Mouse (Mus musculus) liver, embryonic 13.5 days (tissue): ENCODE measurements at regions not wholly inside any gene's neighbourhood (a gene's known extent, or its start where the extent isn't known, plus 50 kb on each side); places are given as distances from the start of the nearest gene placed in this dataset.

Source experiments
- ATAC-seq: fragments of 200-750 bp; cut with Nextera tagmentation; 2 replicates; pipeline ENCODE4 v1.8.0; 2017; ENCODE audit warnings: low read depth, mild to moderate bottlenecking, moderate number of reproducible peaks, moderate library complexity
- DNase-seq: peaks from one replicate; pipeline ENCODE4 v3.0.0; 2022
- H3K27ac ChIP-seq: fragments of 300-500 bp; sonication (generic); 2 replicates; pipeline ENCODE4 v1.5.1; 2015; ENCODE audit warnings: moderate library complexity, mild to moderate bottlenecking, inconsistent platforms
- H3K27me3 ChIP-seq: fragments of 300-500 bp; sonication (generic); 2 replicates; pipeline ENCODE4 v1.6.1; 2015; ENCODE audit warnings: mild to moderate bottlenecking, inconsistent platforms
- H3K36me3 ChIP-seq: fragments of 300-500 bp; sonication (generic); 2 replicates; pipeline ENCODE4 v1.6.1; 2015; ENCODE audit warnings: mild to moderate bottlenecking, inconsistent platforms
- H3K4me1 ChIP-seq: fragments of 300-500 bp; sonication (generic); replicated peaks from 2 replicates; pipeline ENCODE4 v1.6.1; 2015; ENCODE audit warnings: inconsistent platforms
- H3K4me2 ChIP-seq: fragments of 300-500 bp; sonication (generic); 2 replicates; pipeline ENCODE4 v1.6.1; 2015; ENCODE audit warnings: inconsistent platforms, mild to moderate bottlenecking, moderate library complexity
- H3K4me3 ChIP-seq: fragments of 300-500 bp; sonication (generic); replicated peaks from 2 replicates; pipeline ENCODE4 v1.5.1; 2015; ENCODE audit warnings: mild to moderate bottlenecking, inconsistent platforms
- H3K9ac ChIP-seq: fragments of 300-500 bp; sonication (generic); 2 replicates; pipeline ENCODE4 v1.6.1; 2015; ENCODE audit warnings: mild to moderate bottlenecking, inconsistent platforms
- H3K9me3 ChIP-seq: fragments of 300-500 bp; sonication (generic); replicated peaks from 2 replicates; pipeline ENCODE4 v1.6.1; 2016; ENCODE audit warnings: inconsistent platforms
- WGBS: fragments of 180-500 bp; shearing (Covaris S2); methylation state at CpG from one replicate; pipeline ENCODE4 v1.1.7; 2015; ENCODE audit not compliant: insufficient replicate concordance; 5-methylcytosine and 5-hydroxymethylcytosine counted together

GRCm38 (mm10) chr1:57574530-57574929 lies 167.6 kb upstream of the Tyw5 start:
- Histone ChIP-seq H3K36me3 (no peaks in the 10 kb centered on the region), H3K9ac (no peak overlapping the region), H3K27ac (no peak overlapping the region), H3K4me3 (no peak overlapping the region), H3K4me2 (no peak overlapping the region), H3K27me3 (no peaks in the 10 kb centered on the region), H3K9me3 (no peaks in the 10 kb centered on the region; the same call in 1 of the 2 replicates), H3K4me1 (no peaks in the 10 kb centered on the region)
- 58% methylated on average over 6 of the region's 6 CpGs for WGBS
- ATAC-seq: no peak
- no peak for DNase-seq

GRCm38 (mm10) chr1:57576066-57576753 lies 169.3 kb upstream of the Tyw5 start:
- no peaks in the 10 kb centered on the region for H3K36me3 ChIP-seq
- no peak overlapping the region for H3K27ac ChIP-seq
- H3K27me3 ChIP-seq: no peaks in the 10 kb centered on the region
- H3K9me3 ChIP-seq: no peaks in the 10 kb centered on the region; the same call in 1 of the 2 replicates
- DNase-seq (no peak), ATAC-seq (no peak)
- H3K4me2 ChIP-seq: no peak overlapping the region
- no peaks in the 10 kb centered on the region for H3K4me1 ChIP-seq
- H3K4me3 ChIP-seq: no peak overlapping the region
- H3K9ac ChIP-seq: no peak overlapping the region
- 71% methylated on average over 5 of the region's 5 CpGs for WGBS

- whole genome bisulfite sequencing: 63% methylated on average over 3 of the region's 3 CpGs
- no peak overlapping the region for H3K4me3 ChIP-seq
- H3K36me3 ChIP-seq: no peaks in the 10 kb centered on the region
- no peaks in the 10 kb centered on the region for H3K27me3 ChIP-seq
- H3K4me1 ChIP-seq: no peaks in the 10 kb centered on the region
- H3K27ac ChIP-seq: no peak overlapping the region
- no peak overlapping the region for H3K9ac ChIP-seq
- DNase-seq: no peak
- no peak for ATAC-seq
- no peaks in the 10 kb centered on the region; the same call in 1 of the 2 replicates for H3K9me3 ChIP-seq
- no peak overlapping the region for H3K4me2 ChIP-seq
Measured at GRCm38 (mm10) chr1:57579086-57579485, 172.2 kb upstream of the Tyw5 start.

GRCm38 (mm10) chr1:57593707-57594589 lies 180.0 kb upstream of the Spats2l start:
- Histone ChIP-seq H3K9ac (no peak overlapping the region), H3K4me2 (no peak overlapping the region), H3K27me3 (no peaks in the 10 kb centered on the region), H3K27ac (no peak overlapping the region), H3K4me1 (no peaks in the 10 kb centered on the region), H3K36me3 (no peaks in the 10 kb centered on the region), H3K9me3 (0 out of 2 replicates have a peak, but pooled peaks cover under 1% of the 10 kb centered on the region), H3K4me3 (no peak overlapping the region)
- DNase-seq (no peak), ATAC-seq (no peak)
- WGBS: 62% methylated on average over 7 of the region's 7 CpGs

- H3K4me2 ChIP-seq: no peak overlapping the region
- no peak overlapping the region for H3K4me3 ChIP-seq
- no peak for ATAC-seq
- H3K4me1 ChIP-seq: no peaks in the 10 kb centered on the region
- H3K9ac ChIP-seq: no peak overlapping the region
- H3K9me3 ChIP-seq: no peaks in the 10 kb centered on the region
- H3K27me3 ChIP-seq: no peaks in the 10 kb centered on the region
- no peaks in the 10 kb centered on the region for H3K36me3 ChIP-seq
- no peak overlapping the region for H3K27ac ChIP-seq
- 34% methylated on average over 5 of the region's 5 CpGs for WGBS
- no peak for DNase-seq
Measured at GRCm38 (mm10) chr1:57594815-57595214, 179.1 kb upstream of the Spats2l start.

GRCm38 (mm10) chr1:57600951-57601350 lies 173.0 kb upstream of the Spats2l start:
- DNase-seq (no peak), ATAC-seq (no peak)
- Histone ChIP-seq H3K4me1 (no peaks in the 10 kb centered on the region), H3K27me3 (no peaks in the 10 kb centered on the region), H3K4me2 (no peak overlapping the region), H3K4me3 (no peak overlapping the region), H3K9ac (no peak overlapping the region), H3K27ac (no peak overlapping the region), H3K9me3 (no peaks in the 10 kb centered on the region), H3K36me3 (no peaks in the 10 kb centered on the region)
- WGBS: 67% methylated on average over 2 of the region's 2 CpGs

GRCm38 (mm10) chr1:57605525-57605924 lies 168.4 kb upstream of the Spats2l start:
- Histone ChIP-seq H3K4me3 (no peak overlapping the region), H3K27me3 (no peaks in the 10 kb centered on the region), H3K9ac (no peak overlapping the region), H3K4me1 (no peaks in the 10 kb centered on the region), H3K9me3 (no peaks in the 10 kb centered on the region), H3K27ac (no peak overlapping the region), H3K36me3 (no peaks in the 10 kb centered on the region), H3K4me2 (no peak overlapping the region)
- 19% methylated on average over 1 of the region's 1 CpGs for WGBS
- ATAC-seq (no peak), DNase-seq (no peak)

GRCm38 (mm10) chr1:57606060-57606683 lies 167.8 kb upstream of the Spats2l start:
- Histone ChIP-seq H3K9me3 (no peaks in the 10 kb centered on the region), H3K27me3 (no peaks in the 10 kb centered on the region), H3K4me1 (no peaks in the 10 kb centered on the region), H3K4me3 (no peak overlapping the region), H3K27ac (no peak overlapping the region), H3K4me2 (no peak overlapping the region), H3K9ac (no peak overlapping the region), H3K36me3 (no peaks in the 10 kb centered on the region)
- ATAC-seq (no peak), DNase-seq (no peak)
- WGBS: 48% methylated on average over 4 of the region's 4 CpGs

- H3K4me2 ChIP-seq: no peak overlapping the region
- WGBS: 53% methylated on average over 8 of the region's 8 CpGs
- no peak overlapping the region for H3K9ac ChIP-seq
- ATAC-seq: no peak
- no peak overlapping the region for H3K27ac ChIP-seq
- H3K9me3 ChIP-seq: no peaks in the 10 kb centered on the region
- no peaks in the 10 kb centered on the region for H3K4me1 ChIP-seq
- no peak overlapping the region for H3K4me3 ChIP-seq
- no peaks in the 10 kb centered on the region for H3K36me3 ChIP-seq
- DNase-seq: no peak
- H3K27me3 ChIP-seq: no peaks in the 10 kb centered on the region
Measured at GRCm38 (mm10) chr1:57607026-57607425, 166.9 kb upstream of the Spats2l start.

GRCm38 (mm10) chr1:57607626-57608422 lies 166.1 kb upstream of the Spats2l start:
- Histone ChIP-seq H3K27ac (no peak overlapping the region), H3K36me3 (no peaks in the 10 kb centered on the region), H3K4me1 (no peaks in the 10 kb centered on the region), H3K4me3 (no peak overlapping the region), H3K9me3 (no peaks in the 10 kb centered on the region), H3K4me2 (no peak overlapping the region), H3K27me3 (no peaks in the 10 kb centered on the region), H3K9ac (no peak overlapping the region)
- DNase-seq (no peak), ATAC-seq (no peak)
- WGBS: 50% methylated on average over 11 of the region's 12 CpGs

- Histone ChIP-seq H3K9me3 (no peaks in the 10 kb centered on the region), H3K36me3 (no peaks in the 10 kb centered on the region), H3K4me2 (no peak overlapping the region), H3K27me3 (no peaks in the 10 kb centered on the region), H3K4me1 (no peaks in the 10 kb centered on the region), H3K4me3 (no peak overlapping the region), H3K9ac (no peak overlapping the region), H3K27ac (no peak overlapping the region)
- DNase-seq (no peak), ATAC-seq (no peak)
- 41% methylated on average over 2 of the region's 2 CpGs for WGBS
Measured at GRCm38 (mm10) chr1:57608423-57608679, 165.6 kb upstream of the Spats2l start.
